Mouse (Mus musculus) heart, adult 11 months (tissue): ENCODE measurements around the gene Efcab2.

Experiments used
- DNase-seq: peaks from one replicate; pipeline ENCODE4 v3.0.0; 2022

Gene Efcab2

DNA sequence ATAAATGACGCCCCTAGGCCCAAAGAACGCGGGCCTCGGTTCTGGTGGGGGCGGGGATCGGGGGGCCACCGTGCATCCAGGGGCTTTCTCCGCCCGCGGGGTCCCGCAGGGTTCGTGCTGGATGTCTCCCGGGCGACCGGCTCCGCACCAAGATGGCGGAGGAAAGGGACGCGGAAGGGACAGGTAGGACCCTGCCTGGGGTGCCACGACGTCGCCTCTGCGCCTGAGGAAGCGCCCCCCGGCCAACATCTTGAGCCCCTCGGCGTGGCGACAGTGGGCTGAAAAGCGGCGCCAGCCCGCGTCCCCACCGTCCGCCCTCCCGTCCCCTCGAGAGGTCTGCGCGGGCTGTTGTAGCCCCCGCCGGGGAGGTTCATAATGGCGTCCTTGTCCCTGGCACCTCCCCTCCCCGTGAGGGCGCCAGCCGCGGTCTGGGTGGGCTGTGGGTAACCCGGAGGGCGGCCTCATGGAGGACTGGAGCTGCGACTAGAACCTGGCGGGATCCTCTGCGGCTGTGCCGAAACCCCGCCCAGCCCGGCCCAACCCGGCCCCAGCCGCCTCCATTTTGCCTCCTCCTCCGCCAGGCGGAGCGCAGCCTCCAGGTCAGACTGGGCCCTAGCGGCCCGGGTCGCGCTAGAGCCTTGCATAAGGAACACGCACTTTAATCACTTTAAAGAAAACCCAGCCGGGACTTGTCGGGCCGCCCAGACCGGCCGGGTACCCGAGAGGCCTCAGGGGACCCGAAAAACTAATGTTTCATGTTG lies at the start of gene Efcab2:
Efcab2 (plus strand) TSS at position 135 of the 761 bp plus-strand sequence.
- peak; percentile 100 for DNase-seq

DNA sequence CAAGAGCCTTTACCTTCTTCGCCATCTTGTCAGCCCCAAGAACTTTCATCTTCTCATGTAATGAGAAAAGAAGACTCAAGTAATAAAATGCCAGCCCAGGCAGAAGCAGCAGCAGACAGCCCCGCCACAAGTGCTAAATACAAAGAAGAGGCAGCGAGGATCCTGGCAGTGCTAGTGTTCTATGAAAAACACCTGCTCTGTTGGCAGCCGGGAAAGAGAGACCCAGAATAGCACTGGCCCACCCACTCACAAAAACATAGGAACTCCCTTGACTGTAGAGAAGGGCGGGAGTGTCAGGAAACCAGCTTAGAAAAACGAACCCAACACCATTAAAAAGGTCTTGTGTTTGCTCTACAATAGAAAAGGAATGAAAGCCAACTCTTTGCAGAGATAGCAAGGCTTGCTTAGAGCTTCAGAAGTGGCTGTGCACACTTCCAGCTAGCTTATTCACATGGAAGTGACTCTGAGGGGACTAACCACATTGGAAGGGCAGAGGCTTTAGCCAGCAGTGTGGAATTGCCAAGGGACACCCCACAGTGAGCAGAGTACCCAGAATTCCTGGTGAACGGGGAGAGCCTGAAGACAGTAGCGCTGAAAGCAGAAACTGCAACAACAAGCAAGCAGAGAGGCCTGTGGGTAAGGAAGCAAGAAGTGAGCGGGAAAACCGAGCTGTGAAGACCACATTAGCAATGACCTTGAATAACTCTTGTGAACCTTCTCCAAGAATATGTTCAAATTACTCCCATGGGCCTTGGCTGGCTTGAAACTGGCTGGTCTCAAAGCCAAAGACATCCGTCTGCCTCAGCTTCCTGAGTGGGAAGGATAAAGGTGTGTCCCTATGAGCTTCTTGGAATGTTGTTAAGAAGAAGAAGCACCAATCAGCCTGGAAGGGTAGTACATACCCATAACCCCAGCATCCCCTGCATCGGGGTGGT lies 47.8 kb upstream of the Efcab2 start:
- peak; percentile 93 for DNase-seq

DNA sequence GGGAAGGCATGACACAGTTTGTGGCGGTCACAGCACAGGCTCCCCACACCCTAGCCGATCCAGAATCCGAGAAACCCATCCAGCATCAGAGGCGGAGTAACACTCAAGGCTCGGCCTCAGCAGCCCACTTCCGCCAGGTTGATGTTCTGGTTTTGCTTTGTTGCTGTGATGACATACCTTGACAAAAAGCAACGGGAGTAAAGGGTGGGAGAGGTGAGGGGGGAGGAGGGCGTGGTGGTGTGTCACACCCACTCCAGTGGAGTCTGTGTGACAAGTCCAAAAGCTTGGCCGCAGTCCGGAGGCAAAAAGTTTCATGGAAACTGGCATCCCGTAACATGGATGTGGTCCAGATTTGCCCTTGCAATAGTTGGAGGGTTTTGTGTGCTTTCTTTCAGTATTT lies 45.6 kb upstream of the Efcab2 start:
- DNase-seq: no peak

DNA sequence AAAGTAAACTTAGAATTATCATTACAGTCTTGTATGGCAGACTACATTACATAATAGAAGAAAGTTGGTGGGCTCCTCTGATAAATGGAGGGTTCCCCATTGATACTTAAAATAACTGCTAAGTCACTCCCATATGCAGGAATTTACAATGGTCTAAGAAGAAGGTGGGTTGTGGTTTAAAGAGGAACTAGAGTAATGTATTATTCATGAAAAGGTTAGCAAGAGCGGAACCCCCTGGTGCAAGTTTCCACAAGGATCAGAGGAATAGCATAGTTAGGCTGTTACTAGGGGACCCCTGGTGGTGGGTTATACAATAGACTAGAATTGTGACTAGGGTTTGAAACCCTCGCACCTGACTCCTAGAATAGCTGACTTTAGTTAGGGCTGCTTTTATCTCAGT lies 45.2 kb upstream of the Efcab2 start:
- DNase-seq: no peak

DNA sequence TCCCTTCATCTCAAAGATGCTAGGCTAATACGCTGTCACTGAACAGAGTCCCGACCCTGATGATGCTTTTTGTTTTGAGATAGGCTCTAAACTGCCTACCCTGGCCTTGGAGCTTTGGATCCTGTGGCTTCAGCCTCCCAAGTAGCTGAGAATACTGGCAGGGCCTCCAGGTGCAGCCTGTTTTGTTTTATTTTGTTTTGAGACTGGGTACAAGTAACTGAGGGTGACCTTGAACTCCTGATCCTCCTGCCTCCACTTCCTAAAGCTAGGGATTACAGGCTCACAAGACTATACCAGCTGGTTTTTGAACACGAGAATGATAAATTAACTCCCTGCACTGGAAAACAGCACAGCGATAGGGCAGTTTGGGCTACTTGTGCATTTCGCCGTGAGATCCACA lies 40.7 kb upstream of the Efcab2 start:
- DNase-seq: no peak

DNA sequence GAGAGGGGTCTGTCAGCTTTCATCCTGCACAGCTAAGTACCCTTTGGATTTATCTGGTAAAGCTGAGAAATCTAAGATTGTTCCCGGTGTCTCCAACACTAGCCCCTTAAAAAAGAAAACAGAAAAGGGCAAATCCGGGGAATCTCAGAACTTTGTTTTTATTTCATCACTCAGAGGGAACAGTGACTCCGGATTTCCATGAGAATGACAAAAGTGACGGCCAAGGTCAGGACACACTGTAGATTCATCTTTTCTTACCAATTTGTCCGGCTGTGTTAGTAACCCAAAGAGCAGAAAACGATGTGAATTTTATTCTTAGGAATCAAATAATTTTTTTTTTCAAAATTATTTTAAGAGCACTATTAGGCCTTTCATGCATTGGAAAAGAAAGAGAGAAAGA lies 37.8 kb upstream of the Efcab2 start:
- no peak for DNase-seq

DNA sequence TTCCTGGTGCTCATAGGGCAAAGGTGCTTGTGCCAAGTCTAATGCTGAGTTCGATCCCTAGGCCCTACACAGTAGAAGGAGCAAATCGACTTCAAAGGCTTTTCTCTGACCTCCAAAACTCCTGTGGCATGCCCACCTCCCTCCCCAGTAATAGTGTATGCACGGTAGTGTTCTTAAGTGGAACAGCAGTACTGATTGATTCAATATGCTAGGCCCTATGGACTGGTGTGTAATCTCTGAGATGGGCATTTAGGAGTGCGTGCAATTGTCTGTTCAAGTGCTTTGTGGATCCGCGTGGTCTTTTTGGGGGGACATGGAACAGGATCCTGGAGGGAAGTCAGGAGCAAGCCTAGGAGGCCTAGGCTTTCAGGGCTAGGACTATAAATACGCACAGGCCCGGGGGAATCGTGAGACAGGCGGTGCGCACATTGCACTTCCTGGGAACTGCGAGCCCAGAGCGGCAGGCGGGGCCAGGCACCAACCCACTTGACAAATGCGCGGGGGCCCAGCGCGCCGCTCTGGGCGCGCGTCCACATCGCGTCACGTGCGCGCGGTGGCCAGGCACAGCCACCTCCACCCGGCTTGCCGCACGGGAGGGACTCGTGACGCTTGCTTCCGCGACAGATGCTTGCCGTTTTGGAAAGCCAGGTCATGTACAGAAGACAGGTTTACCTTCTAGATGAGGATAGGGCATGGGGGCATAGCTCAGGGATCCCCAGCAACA lies 37.2 kb upstream of the Efcab2 start:
- peak; percentile 100 for DNase-seq

- DNase-seq: peak; percentile 96
These were observed 36.6 kb upstream of the Efcab2 start for GRCm38 (mm10) chr1:178369272-178369651.

DNA sequence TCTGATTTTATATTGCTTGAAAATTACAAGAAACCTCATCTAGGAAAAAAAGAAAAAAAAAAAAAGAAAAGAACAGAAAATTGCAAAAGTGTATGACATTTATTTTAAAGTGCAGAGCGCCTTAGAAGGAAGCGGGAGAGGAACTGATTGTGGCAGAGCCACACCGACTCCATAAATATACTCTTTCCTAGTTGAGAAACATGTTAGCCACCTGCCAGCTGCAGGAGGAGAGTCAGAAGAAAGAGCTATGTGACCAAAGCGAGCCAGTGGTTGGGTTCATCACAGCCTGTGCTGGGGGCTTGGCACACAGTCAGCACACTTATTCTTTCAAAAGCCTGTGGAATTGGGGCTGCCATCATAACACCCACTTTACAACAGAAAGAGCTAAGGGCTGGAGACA lies 33.2 kb upstream of the Efcab2 start:
- peak; percentile 73 for DNase-seq

DNA sequence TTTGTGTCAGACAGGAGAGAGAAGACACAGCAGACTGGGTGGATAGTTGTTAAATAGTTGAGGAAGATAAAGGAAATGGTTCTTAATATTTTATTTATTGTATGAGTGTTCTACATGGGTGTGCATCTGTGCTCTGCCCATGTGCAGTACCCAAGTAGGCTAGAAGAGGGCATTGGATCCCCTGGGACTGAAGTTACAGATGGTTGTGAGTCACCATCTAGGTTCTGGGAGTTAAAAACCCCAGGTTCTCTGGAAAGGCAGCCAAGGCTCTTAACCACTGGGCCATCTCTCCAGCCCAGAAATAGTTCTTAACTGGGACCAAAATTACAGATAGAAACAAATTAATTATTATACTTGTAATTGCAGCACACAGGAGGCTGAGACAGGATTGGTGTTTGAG lies 30.5 kb upstream of the Efcab2 start:
- DNase-seq: no peak

DNA sequence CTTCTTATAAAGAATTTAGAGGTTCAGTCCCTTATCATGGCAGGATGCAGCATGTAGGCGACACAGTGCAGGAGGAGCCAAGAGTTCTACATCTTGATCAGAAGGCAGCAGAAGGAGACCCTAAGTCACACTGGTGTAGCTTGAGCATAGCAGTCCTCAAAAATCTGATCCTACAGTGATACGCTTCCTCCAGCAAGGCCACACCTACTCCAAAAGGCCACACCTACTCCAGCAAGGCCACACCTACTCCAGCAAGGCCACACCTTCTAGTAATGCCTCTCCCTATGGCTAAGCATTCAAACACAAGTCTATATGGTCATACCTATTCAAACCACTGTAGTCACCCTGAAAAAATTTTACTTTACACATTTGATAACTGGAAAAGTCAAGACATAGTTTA lies 29.8 kb upstream of the Efcab2 start:
- DNase-seq: no peak

GRCm38 (mm10) chr1:178376907-178377306 lies 29.0 kb upstream of the Efcab2 start:
- no peak for DNase-seq

- no peak for DNase-seq
These were observed 27.8 kb upstream of the Efcab2 start for GRCm38 (mm10) chr1:178378115-178378514.

DNA sequence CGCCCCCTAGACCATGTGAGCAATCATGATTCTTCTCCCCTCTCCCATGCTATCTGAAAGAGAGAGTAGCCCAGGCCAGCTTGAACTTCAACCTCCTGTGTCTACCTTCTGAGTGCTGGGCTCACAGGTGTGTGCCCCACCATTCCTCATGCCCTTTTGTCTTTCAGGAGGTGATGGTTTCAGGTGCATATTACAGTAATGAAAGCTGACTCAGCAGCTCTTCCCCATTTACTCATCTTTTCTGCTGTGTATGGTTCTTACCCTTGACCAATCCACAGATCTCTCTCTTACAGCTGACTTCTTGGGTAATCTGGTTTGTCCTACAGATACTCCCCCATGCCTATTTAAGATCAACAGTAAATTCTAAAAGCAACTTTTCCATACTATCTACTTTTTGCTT lies 26.7 kb upstream of the Efcab2 start:
- no peak for DNase-seq

DNA sequence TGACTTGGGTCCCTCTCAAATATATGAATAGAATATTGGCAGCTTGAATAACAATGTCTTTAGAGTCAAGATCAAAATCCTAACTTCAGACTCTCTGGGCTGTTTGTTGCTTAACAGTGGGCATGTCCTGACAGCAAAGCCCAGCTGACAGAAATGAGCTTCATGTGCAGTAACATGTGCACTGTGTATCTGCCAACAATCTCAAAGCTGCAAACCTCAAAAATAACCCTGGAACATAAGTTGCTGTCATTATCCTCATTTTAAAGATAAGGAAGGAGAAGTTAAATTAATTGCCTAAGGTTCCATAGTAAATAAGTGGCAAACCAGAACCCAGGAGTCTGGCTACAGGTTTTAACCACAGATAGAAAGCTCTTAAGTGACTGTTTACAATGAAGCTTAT lies 23.7 kb upstream of the Efcab2 start:
- no peak for DNase-seq

DNA sequence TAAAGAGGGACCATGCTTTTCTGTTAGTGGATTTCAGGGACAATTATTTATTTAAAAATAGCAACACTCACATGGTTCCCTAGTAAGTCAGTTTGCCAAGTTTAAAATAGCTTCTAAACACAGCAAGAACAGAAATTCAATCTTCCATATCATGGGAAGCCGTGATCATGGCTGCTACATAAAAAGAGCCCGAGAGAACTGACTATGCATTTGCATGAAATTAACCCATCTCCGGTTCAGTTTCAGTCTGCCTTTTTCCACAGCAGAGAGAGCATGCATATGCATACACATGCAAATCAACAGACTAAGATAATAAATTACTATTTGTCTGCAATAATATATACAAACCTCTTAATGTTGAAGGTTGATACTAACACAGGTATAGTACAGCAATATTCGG lies 17.1 kb upstream of the Efcab2 start:
- no peak for DNase-seq

GRCm38 (mm10) chr1:178389401-178389800 lies 16.5 kb upstream of the Efcab2 start:
- DNase-seq: peak; percentile 93

GRCm38 (mm10) chr1:178392970-178393369 lies 12.9 kb upstream of the Efcab2 start:
- no peak for DNase-seq

GRCm38 (mm10) chr1:178395091-178395490 lies 10.8 kb upstream of the Efcab2 start:
- DNase-seq: no peak

DNA sequence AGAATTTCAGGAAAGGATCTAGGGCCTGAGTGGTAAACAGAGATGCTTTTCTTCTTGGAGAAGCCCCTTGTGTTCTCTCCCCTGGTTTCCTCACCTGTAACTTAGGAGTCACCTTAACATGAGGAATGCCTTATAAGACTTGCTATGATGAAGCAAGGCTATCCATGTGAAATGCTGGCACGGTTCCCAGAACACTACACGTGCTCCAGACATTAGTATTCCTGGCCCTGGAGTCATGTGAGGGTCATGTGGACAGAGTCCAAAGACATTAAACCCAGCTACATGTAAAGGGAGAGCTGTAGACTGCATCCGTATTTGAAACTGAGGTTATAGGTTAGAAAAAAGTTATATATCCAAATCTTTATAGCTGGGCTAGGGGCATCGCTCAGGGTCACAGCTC lies 9.5 kb upstream of the Efcab2 start:
- peak; percentile 87 for DNase-seq

DNA sequence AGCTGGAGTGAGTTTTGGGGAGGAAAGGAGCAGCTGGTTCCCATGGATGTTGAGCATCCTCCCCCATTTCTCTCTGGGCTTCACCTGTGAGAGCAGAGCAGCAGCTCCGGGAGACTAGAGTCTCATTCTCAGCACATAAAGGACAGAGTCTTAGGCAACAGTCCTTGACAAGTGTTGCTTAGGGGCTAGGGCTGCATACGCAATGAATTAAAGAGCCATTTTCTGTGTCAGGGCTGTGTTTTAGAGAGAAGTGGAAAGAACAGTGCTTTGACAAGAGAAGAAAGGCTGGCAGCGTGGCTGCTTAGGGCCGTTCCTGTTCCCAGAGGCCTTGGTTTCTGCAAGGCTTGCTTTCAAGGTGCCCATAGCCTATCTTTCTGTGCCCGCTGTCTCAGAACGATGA lies 6.0 kb upstream of the Efcab2 start:
- no peak for DNase-seq

DNA sequence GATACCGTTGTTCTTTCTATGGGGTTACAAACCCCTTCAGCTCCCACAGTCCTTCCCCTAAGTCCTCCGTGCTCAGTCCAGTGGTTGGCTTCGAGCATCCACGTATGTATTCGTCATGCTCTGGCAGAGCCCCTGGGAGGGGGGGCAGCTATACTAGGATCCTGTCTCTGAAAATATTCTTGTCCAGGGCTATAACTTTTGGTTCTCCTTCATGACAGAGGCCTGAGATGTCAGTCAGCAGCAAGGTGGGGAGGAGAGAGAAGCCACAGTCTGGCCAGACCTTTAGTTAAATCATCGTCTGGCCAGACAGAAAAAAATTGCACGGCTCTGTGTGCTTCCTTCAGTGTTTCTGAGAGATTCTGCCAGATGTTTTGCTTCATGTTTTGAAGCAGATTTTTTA lies 5.2 kb upstream of the Efcab2 start:
- peak; percentile 79 for DNase-seq

- DNase-seq: no peak
These were observed 3.9 kb upstream of the Efcab2 start for GRCm38 (mm10) chr1:178401960-178402359.
